Mouse (Mus musculus) testis, postnatal 14 days (tissue): ENCODE measurements at regions not wholly inside any gene's neighbourhood (a gene's known extent, or its start where the extent isn't known, plus 50 kb on each side); places are given as distances from the start of the nearest gene placed in this dataset.

Experiments
- DNase-seq: peaks from one replicate; pipeline ENCODE4 v3.0.0; 2021; ENCODE audit warnings: low spot score

GRCm38 (mm10) chr3:149993199-149993598 is 1002.8 kb upstream of the Adgrl2 start:
- no peak for DNase-seq

- DNase-seq: no peak
Observed at GRCm38 (mm10) chr3:149987801-149988200, 997.4 kb upstream of the Adgrl2 start.

GRCm38 (mm10) chr3:149956993-149957392 is 966.6 kb upstream of the Adgrl2 start:
- no peak for DNase-seq

GRCm38 (mm10) chr3:149936197-149936596 is 945.8 kb upstream of the Adgrl2 start:
- DNase-seq: no peak

GRCm38 (mm10) chr3:149934832-149935231 is 944.5 kb upstream of the Adgrl2 start:
- DNase-seq: no peak

- DNase-seq: no peak
Observed at GRCm38 (mm10) chr3:149928456-149929360, 938.4 kb upstream of the Adgrl2 start.

GRCm38 (mm10) chr3:149920206-149920605 is 929.9 kb upstream of the Adgrl2 start:
- DNase-seq: no peak

GRCm38 (mm10) chr3:149918201-149918600 is 927.8 kb upstream of the Adgrl2 start:
- DNase-seq: no peak

- no peak for DNase-seq
Observed at GRCm38 (mm10) chr3:149910721-149911120, 920.4 kb upstream of the Adgrl2 start.

- no peak for DNase-seq
Observed at GRCm38 (mm10) chr3:149901783-149902182, 911.4 kb upstream of the Adgrl2 start.

GRCm38 (mm10) chr3:149876553-149876952 is 886.2 kb upstream of the Adgrl2 start:
- no peak for DNase-seq

- DNase-seq: no peak
Observed at GRCm38 (mm10) chr3:149865945-149866344, 875.6 kb upstream of the Adgrl2 start.

GRCm38 (mm10) chr3:149846941-149847539 is 856.7 kb upstream of the Adgrl2 start:
- DNase-seq: no peak

- no peak for DNase-seq
Observed at GRCm38 (mm10) chr3:149845826-149846486, 855.6 kb upstream of the Adgrl2 start.

- DNase-seq: no peak
Observed at GRCm38 (mm10) chr3:149845083-149845825, 854.9 kb upstream of the Adgrl2 start.

- no peak for DNase-seq
Observed at GRCm38 (mm10) chr3:149837921-149838320, 847.6 kb upstream of the Adgrl2 start.

GRCm38 (mm10) chr3:149836467-149837233 is 846.3 kb upstream of the Adgrl2 start:
- no peak for DNase-seq

- DNase-seq: no peak
Observed at GRCm38 (mm10) chr3:149827181-149827580, 836.8 kb upstream of the Adgrl2 start.

- DNase-seq: no peak
Observed at GRCm38 (mm10) chr3:149826757-149827156, 836.4 kb upstream of the Adgrl2 start.

GRCm38 (mm10) chr3:149820670-149821069 is 830.3 kb upstream of the Adgrl2 start:
- DNase-seq: no peak

- no peak for DNase-seq
Observed at GRCm38 (mm10) chr3:149819863-149820262, 829.5 kb upstream of the Adgrl2 start.
